Mouse (Mus musculus): ENCODE measurements around the gene Dpy30. TPM values are rescaled to one million over a fixed set of nuclear protein-coding genes. Genes with fewer than 3 reads are reported as not detected.

The Dpy30 gene
- total RNA-seq, 2 experiments from 2014 or later: 48.5 to 51.3 TPM

- DNase-seq (ENCODE audit: low spot score in 2 of 2): no peak
Measured at GRCm38 (mm10) chr17:74265636-74266035, 58.1 kb downstream of the Dpy30 start.

GRCm38 (mm10) chr17:74265156-74265505, 58.6 kb downstream of the Dpy30 start:
- no peak for DNase-seq (ENCODE audit: low spot score in 2 of 2)

GRCm38 (mm10) chr17:74264333-74265155, 59.2 kb downstream of the Dpy30 start:
- no peak for DNase-seq (ENCODE audit: low spot score in 2 of 2)

GRCm38 (mm10) chr17:74262415-74262814, 61.3 kb downstream of the Dpy30 start:
- no peak for DNase-seq (ENCODE audit: low spot score in 2 of 2)

Other genes with a start within 250 kb of the Dpy30 start
- gene Memo1, start 28.4 kb downstream of the Dpy30 start, total RNA-seq (2021): 10 to 100 TPM; 40.5 to 44.0 TPM
- 10 to 100 TPM; 53.6 to 55.6 TPM for gene Spast, start 15.0 kb upstream of the Dpy30 start, total RNA-seq (2021)
- gene Slc30a6, start 71.7 kb upstream of the Dpy30 start, total RNA-seq (2021): 10 to 100 TPM; 16.7 to 17.4 TPM
- under 1 TPM; 0.07 to 0.08 TPM for gene Nlrc4, start 135.2 kb upstream of the Dpy30 start, total RNA-seq (2021)
- 10 to 100 TPM; 73.2 to 81.9 TPM for gene Yipf4, start 165.5 kb upstream of the Dpy30 start, total RNA-seq (2021)
- gene Birc6, start 204.4 kb upstream of the Dpy30 start, total RNA-seq (2021): 100 to 1,000 TPM; 115 to 120 TPM

Data from layer of hippocampus, adult 18-20 months (tissue).